Mouse (Mus musculus) C2C12 (cell line): ENCODE measurements around the gene Nudt3.

Experiments
- CEBPB ChIP-seq: IDR thresholded peaks from one replicate; pipeline ENCODE4 v1.6.1; 2011; ENCODE audit warnings: low read depth, mild to moderate bottlenecking, control low read depth, moderate library complexity
- CTCF ChIP-seq: IDR thresholded peaks from one replicate; pipeline ENCODE4 v1.5.1; 2011; ENCODE audit not compliant: control insufficient read depth, insufficient read depth, insufficient read length
- FOSL1 ChIP-seq: IDR thresholded peaks from one replicate; pipeline ENCODE4 v1.8.0; 2011; ENCODE audit warnings: mild to moderate bottlenecking, low read length; ENCODE audit not compliant: poor library complexity, insufficient read depth, severe bottlenecking
- MAX ChIP-seq: IDR thresholded peaks from one replicate; pipeline ENCODE4 v1.6.1; 2011; ENCODE audit warnings: mild to moderate bottlenecking, control low read depth
- MYOD1 ChIP-seq: IDR thresholded peaks from one replicate; pipeline ENCODE4 v1.6.1; 2011; ENCODE audit warnings: low read depth; ENCODE audit not compliant: control insufficient read depth, insufficient read length
- MYOG ChIP-seq: IDR thresholded peaks from one replicate; pipeline ENCODE4 v1.6.1; 2011; ENCODE audit not compliant: control insufficient read depth, insufficient read length; ENCODE audit errors: extremely low read depth
- USF1 ChIP-seq: IDR thresholded peaks from one replicate; pipeline ENCODE4 v1.6.1; 2011; ENCODE audit warnings: low read depth, mild to moderate bottlenecking, control low read depth, moderate library complexity

DNA sequence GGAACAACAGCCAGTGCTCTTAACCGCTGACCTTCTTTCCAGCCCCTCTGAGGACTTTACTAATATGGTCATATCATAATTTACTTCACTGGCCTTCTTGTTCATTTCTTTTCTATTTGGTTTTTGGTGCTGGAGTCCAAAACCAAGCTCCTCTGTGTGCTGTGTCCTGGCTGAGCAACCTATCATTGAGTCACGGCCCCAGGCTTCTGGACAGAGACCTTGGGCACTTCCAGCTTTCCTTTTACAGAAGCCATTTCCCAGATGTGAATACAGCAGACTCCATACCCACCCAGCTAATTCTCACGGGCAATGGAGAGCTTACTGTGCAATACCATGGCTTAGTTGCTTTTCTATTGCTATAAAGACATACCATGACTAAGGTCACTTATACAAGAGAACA is 23.0 kb downstream of the Nudt3 start:
- TF ChIP-seq CTCF = no peak
- TF ChIP-seq MAX = no peak
- no peak for TF ChIP-seq MYOD1
- no peak for TF ChIP-seq CEBPB
- TF ChIP-seq USF1 = no peak
- no peak for TF ChIP-seq MYOG
- no peak for TF ChIP-seq FOSL1
